Mouse (Mus musculus): Measurements from ENCODE around the gene Ufd1. TPM values are rescaled to one million over a fixed set of nuclear protein-coding genes. Genes with fewer than 3 reads are reported as not detected.
A peak's percentile ranks its signal among the peaks of the same experiment; 100 is the strongest.

The Ufd1 gene
- polyA plus RNA-seq, 1 experiment from 2014 or later: 41.0 TPM

DNA sequence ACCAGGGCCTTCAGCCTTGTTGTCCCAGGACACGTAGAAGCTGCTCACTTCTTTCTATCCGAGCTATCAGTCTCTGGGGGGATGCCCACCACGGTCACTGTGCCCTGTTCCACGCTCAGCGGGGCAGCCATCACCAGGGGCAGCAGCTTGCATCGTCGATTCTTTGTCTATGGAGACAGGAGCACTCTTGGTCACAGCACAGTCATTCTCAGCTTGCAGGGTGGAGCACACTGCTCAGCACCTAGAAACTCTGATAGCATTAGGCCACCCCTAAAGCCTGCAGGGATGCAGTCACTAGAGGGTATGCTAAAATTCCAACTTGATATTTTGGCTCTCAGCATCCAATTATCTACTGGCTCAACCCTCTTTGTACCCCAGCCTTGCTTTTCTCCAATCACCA lies 26.6 kb upstream of the Ufd1 start:
- DNase-seq (no peak), ATAC-seq (peak; percentile 46)
- Histone ChIP-seq H3K9ac (replicated peaks) (no peak overlapping the region), H3K27me3 (ENCODE audit: insufficient read depth, low read length) (no peaks in the 10 kb centered on the region), H3K9me3 (ENCODE audit: low read length) (no peaks in the 10 kb centered on the region), H3K4me1 (ENCODE audit: insufficient read depth) (no peaks in the 10 kb centered on the region), H3K36me3 (replicated peaks; ENCODE audit: insufficient read depth, low read length) (peaks cover 59% of the 10 kb centered on the region), H3K4me3 (ENCODE audit: low read depth, low read length) (no peak overlapping the region), H3K4me2 (ENCODE audit: low read depth, low read length) (no peak overlapping the region), H3K27ac (ENCODE audit: low read depth) (no peak overlapping the region)
- 84% methylated on average over 7 of the region's 7 CpGs for WGBS (ENCODE audit: insufficient replicate concordance)
- TF ChIP-seq EP300 (IDR thresholded peaks at IDR 0.05; ENCODE audit: low read depth) (no peak), CTCF (IDR thresholded peaks at IDR 0.05; ENCODE audit: low read depth) (no peak)

DNA sequence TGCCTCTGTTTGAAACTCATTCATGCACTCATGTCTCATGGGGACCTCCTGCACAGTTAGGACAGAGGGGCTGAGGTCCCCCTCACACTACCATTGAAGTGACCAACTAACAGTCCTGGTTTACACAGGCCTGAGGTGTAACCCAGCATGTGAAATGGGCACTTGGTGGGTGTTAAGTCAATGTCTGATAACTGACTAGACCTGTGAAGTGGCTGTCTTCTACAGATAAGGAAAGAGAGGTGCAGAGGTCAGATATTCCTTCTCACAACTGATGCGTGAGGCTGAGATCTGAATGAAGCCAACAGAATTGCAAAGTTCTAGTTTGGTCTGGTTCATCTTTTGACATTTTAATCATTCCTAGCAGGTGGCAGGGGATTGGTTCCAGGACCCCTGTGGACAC lies 26.1 kb upstream of the Ufd1 start:
- no peak overlapping the region for H3K9ac ChIP-seq (replicated peaks)
- H3K4me3 ChIP-seq (ENCODE audit: low read depth, low read length): no peak overlapping the region
- DNase-seq (no peak), ATAC-seq (peak; percentile 80)
- no peaks in the 10 kb centered on the region for H3K27me3 ChIP-seq (ENCODE audit: insufficient read depth, low read length)
- no peak overlapping the region for H3K27ac ChIP-seq (ENCODE audit: low read depth)
- TF ChIP-seq CTCF (IDR thresholded peaks at IDR 0.05; ENCODE audit: low read depth) (no peak), EP300 (IDR thresholded peaks at IDR 0.05; ENCODE audit: low read depth) (peak; percentile 71; the same call in 1 of the 2 replicates)
- no peaks in the 10 kb centered on the region for H3K9me3 ChIP-seq (ENCODE audit: low read length)
- whole genome bisulfite sequencing (ENCODE audit: insufficient replicate concordance): 60% methylated on average over 1 of the region's 1 CpGs
- H3K36me3 ChIP-seq (replicated peaks; ENCODE audit: insufficient read depth, low read length): peaks cover 64% of the 10 kb centered on the region
- no peak overlapping the region for H3K4me2 ChIP-seq (ENCODE audit: low read depth, low read length)
- no peaks in the 10 kb centered on the region for H3K4me1 ChIP-seq (ENCODE audit: insufficient read depth)

DNA sequence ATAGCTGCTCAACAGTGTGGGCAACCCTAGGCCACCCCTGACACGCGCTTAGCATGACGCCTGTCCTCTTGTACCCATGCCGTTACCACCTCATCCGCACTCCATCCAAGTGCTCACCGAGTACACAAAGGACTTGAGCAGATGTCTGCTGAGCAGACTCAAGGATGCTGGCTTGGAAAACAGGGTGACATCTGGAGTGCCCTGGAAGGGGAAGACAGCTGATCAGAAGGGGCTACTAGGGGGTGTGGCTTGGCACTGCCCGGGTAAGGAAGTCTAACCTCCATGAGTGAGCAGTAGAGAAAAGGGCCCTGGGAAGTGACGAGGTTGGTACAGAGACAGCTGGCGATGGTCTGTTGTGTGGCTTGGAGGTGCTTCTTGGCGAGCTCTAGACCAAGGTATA lies 24.9 kb upstream of the Ufd1 start:
- 92% methylated on average over 10 of the region's 10 CpGs for WGBS (ENCODE audit: insufficient replicate concordance)
- H3K4me1 ChIP-seq (ENCODE audit: insufficient read depth): no peaks in the 10 kb centered on the region
- no peak for ATAC-seq
- no peak overlapping the region for H3K4me2 ChIP-seq (ENCODE audit: low read depth, low read length)
- peaks cover 73% of the 10 kb centered on the region for H3K36me3 ChIP-seq (replicated peaks; ENCODE audit: insufficient read depth, low read length)
- H3K27ac ChIP-seq (ENCODE audit: low read depth): no peak overlapping the region
- no peak for DNase-seq
- no peaks in the 10 kb centered on the region for H3K27me3 ChIP-seq (ENCODE audit: insufficient read depth, low read length)
- H3K9me3 ChIP-seq (ENCODE audit: low read length): no peaks in the 10 kb centered on the region
- no peak overlapping the region for H3K9ac ChIP-seq (replicated peaks)
- TF ChIP-seq CTCF (IDR thresholded peaks at IDR 0.05; ENCODE audit: low read depth) (no peak), EP300 (IDR thresholded peaks at IDR 0.05; ENCODE audit: low read depth) (no peak)
- H3K4me3 ChIP-seq (ENCODE audit: low read depth, low read length): no peak overlapping the region

DNA sequence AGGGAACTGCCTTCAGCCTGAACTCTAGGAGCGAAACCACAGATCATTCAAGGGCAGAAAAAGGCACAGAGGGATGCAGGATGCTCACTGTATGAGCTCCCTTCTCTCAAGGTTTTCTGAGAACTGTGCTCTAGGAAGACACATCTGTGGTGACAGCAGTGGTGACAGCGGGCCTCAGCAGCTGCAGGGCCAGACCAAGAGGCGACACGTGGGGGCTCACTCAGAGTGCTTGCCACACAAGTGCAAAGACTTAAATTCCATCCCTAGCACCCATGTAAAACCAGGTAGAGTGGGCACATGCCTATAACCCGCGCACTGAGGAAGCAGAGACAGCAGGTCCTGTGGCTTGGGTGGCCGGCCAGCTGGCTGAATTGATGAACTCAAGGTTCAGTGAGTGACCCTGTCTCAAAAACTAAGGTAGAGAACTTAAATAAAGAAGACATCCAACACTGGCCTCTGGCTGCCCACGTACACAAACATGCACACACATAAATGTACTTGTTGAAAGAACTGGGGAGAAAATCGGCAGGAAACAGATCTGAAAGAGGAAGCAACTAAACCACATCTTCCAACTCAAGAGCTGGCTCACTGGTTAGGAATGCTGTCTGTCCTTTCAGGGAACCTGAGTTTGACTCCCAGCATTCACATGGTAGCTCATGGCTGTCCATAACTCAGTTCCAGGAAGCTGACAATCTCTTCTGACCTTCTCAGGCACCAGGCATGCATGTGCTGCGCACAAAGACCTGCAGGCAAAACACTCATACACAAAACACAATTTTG lies 22.8 kb upstream of the Ufd1 start:
- DNase-seq: no peak
- no peak for ATAC-seq
- Histone ChIP-seq H3K4me1 (ENCODE audit: insufficient read depth) (no peaks in the 10 kb centered on the region), H3K27ac (ENCODE audit: low read depth) (no peak overlapping the region), H3K27me3 (ENCODE audit: insufficient read depth, low read length) (no peaks in the 10 kb centered on the region), H3K4me3 (ENCODE audit: low read depth, low read length) (no peak overlapping the region), H3K9ac (replicated peaks) (no peak overlapping the region), H3K4me2 (ENCODE audit: low read depth, low read length) (no peak overlapping the region), H3K9me3 (ENCODE audit: low read length) (no peaks in the 10 kb centered on the region), H3K36me3 (replicated peaks; ENCODE audit: insufficient read depth, low read length) (peaks cover 70% of the 10 kb centered on the region)
- TF ChIP-seq CTCF (IDR thresholded peaks at IDR 0.05; ENCODE audit: low read depth) (no peak), EP300 (IDR thresholded peaks at IDR 0.05; ENCODE audit: low read depth) (no peak)
- WGBS (ENCODE audit: insufficient replicate concordance): 61% methylated on average over 10 of the region's 10 CpGs

DNA sequence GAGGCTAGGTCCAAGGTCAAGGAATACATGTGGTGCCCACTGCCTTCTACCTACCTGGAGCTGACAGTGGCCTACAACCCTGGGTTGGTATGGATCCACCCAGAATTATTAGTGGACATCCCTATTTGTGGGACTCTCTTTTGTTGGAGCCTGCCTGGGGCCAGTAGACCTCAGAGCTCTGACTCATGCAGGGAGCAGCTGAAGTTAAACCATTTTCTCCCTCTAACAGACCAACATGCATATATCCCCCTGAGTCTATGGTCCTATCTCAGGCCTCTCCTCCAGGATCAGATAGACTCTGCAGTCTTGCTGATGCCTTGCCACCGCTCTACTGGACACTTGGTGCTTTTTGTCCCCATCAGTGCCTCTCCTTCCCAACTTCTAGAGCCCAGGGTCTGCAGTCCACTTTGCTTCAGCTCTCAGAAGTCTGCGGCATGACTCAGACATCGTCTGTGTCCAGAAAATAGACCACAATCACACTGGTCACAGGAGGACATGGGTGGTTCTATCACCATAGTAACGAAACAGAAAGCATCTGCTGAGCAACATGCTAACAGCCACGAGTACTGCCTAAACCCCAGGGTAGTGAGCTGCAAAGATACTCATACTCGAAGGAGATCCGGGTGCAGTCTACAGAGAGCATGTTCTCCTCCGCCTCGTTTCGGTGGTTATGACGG lies 16.2 kb upstream of the Ufd1 start:
- 91% methylated on average over 11 of the region's 11 CpGs for WGBS (ENCODE audit: insufficient replicate concordance)
- ATAC-seq (no peak), DNase-seq (no peak)
- no peaks in the 10 kb centered on the region for H3K4me1 ChIP-seq (ENCODE audit: insufficient read depth)
- no peaks in the 10 kb centered on the region for H3K27me3 ChIP-seq (ENCODE audit: insufficient read depth, low read length)
- H3K4me3 ChIP-seq (ENCODE audit: low read depth, low read length): no peak overlapping the region
- TF ChIP-seq EP300 (IDR thresholded peaks at IDR 0.05; ENCODE audit: low read depth) (no peak), CTCF (IDR thresholded peaks at IDR 0.05; ENCODE audit: low read depth) (no peak)
- no peak overlapping the region for H3K9ac ChIP-seq (replicated peaks)
- H3K36me3 ChIP-seq (replicated peaks; ENCODE audit: insufficient read depth, low read length): peaks cover 69% of the 10 kb centered on the region
- H3K9me3 ChIP-seq (ENCODE audit: low read length): no peaks in the 10 kb centered on the region
- no peak overlapping the region for H3K27ac ChIP-seq (ENCODE audit: low read depth)
- H3K4me2 ChIP-seq (ENCODE audit: low read depth, low read length): no peak overlapping the region

DNA sequence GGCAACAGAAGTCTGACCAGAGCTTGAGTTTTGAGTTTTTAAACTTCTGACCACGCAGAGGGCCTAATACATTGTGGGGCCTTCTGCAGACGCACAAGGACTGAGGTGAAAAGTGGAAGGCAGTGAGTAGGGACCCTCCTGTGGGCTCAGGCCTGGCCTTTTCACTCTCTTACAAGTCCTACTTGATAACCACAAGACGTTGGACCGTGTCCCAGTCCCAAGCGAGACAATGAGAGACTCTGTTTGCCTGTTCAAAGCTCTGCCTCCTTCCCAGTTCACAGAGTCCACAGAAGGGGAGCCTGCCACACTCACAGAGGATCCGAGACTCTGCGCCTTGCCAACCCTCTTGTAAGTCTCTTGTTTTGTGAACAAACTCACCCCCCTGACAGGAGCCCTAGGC lies 14.9 kb upstream of the Ufd1 start:
- WGBS (ENCODE audit: insufficient replicate concordance): 93% methylated on average over 7 of the region's 7 CpGs
- H3K27ac ChIP-seq (ENCODE audit: low read depth): no peak overlapping the region
- no peak overlapping the region for H3K9ac ChIP-seq (replicated peaks)
- no peak for ATAC-seq
- H3K4me2 ChIP-seq (ENCODE audit: low read depth, low read length): no peak overlapping the region
- peaks cover 70% of the 10 kb centered on the region for H3K36me3 ChIP-seq (replicated peaks; ENCODE audit: insufficient read depth, low read length)
- H3K4me1 ChIP-seq (ENCODE audit: insufficient read depth): no peaks in the 10 kb centered on the region
- TF ChIP-seq EP300 (IDR thresholded peaks at IDR 0.05; ENCODE audit: low read depth): no peak
- H3K4me3 ChIP-seq (ENCODE audit: low read depth, low read length): no peak overlapping the region
- H3K9me3 ChIP-seq (ENCODE audit: low read length): no peaks in the 10 kb centered on the region
- no peaks in the 10 kb centered on the region for H3K27me3 ChIP-seq (ENCODE audit: insufficient read depth, low read length)
- DNase-seq: no peak
